Mouse (Mus musculus): ENCODE measurements around the gene Cryab.

Gene Cryab

GRCm38 (mm10) chr9:50742744-50743143 lies 8.4 kb upstream of the Cryab start:
- no peak for DNase-seq (ENCODE audit: extremely low spot score)

GRCm38 (mm10) chr9:50745806-50746205 lies 5.3 kb upstream of the Cryab start:
- no peak for DNase-seq (ENCODE audit: extremely low spot score)

GRCm38 (mm10) chr9:50746214-50746677 lies 4.9 kb upstream of the Cryab start, which contains the start of gene 2310030G06Rik:
TSS of gene 2310030G06Rik (minus strand) at chr9:50746536.
- DNase-seq (ENCODE audit: extremely low spot score), result peak; percentile 47

DNA sequence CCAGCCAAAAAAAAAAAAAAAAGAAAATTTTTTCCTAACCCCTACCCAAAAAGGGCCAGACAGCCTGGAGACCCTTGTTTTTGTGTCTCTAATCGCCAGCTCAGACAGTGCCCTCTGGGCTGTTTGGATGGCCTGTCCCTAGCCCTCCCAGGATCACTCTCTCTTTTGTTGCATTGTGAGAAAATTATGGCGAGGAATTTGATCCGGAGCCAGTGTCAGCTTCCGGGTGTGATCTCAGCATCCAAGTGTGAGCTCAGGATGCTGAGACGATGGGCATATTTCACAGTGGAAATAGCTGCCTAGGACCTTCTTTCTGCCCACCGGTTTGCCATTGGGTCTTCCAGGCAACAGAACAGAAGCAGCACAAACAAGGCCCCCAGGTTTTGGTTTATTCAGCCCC lies 419 bp upstream of the Cryab start:
- no peak for DNase-seq (ENCODE audit: extremely low spot score)

- DNase-seq (ENCODE audit: extremely low spot score), result no peak
These were observed 1.0 kb downstream of the Cryab start, which contains the start of gene Hspb2 for GRCm38 (mm10) chr9:50752054-50752602. TSS of gene Hspb2 (minus strand) at chr9:50752354.

- peak; percentile 28 for DNase-seq (ENCODE audit: extremely low spot score)
These were observed 1.9 kb downstream of the Cryab start for GRCm38 (mm10) chr9:50752784-50753615.

DNA sequence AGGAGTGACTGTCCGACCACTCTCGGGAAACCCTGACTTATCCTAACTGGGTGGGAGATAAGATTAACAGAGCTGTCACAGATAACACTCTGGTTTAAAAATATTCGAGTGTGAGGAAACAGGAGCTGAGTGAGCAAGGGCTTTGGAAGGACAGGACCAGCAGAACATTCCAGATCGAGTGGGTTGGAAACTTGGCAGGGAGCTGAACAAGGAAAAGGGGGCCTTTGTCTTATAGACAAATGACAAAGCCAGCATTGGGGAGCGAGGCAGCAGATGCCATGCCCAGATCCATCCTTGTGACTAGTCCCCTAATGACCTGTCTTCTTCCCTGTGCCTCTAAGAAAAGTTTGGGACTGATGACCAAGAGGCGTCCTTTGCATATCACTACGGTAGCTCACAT lies 2.8 kb downstream of the Cryab start:
- DNase-seq (ENCODE audit: extremely low spot score), result no peak

DNA sequence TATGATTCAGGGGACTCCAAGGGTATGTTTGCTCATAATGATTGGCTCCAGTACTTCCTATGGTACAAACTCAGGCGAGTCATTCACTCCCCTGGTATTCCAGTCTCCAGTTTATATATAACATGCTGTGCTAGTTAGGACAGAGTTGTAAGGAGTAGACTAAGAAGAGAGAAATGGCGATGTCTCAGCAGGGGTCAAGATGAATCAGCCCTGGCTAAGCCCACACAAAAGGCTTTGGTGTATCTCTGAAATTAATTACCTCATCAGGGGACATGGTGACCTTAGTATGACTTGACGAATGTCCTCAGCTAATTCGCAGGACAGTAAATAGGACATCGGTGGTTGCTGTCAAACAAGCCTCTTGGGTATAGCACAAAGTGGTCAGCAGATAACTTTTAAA lies 5.6 kb downstream of the Cryab start:
- no peak for DNase-seq (ENCODE audit: extremely low spot score)

DNA sequence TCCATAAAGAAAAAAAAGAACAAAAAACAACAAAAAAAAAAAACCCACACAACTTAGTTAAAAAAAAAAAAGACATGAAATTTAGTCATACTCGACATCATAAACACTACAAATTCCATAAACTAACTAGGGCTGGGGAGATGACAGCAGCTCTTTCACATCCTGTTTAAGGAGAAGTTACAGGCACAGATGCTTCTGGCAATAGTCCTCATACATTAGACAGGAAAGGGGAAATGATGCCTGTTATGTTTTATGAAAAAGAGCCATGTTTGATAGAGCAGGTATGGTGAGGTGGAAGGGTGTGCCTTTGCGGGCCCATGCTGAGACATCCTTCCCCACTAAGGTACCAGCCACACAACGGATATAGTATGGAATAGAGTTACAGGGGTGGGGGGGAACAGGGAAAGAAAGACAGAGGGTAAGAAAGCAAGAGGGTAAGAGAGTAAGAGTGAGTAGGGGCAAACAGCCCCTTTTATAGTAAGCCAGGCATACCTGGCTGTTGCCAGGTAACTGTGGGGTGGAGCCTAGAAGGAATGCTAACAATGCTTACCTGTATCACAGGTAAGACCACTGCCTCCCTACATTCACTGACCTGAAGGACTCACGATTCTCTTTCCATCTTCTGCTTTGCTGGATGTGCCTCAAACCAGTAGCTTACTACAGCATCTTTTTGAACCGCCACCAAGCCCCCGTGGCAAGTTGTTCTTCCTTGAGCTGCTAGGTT lies 10.6 kb downstream of the Cryab start:
- DNase-seq (ENCODE audit: extremely low spot score), result no peak

GRCm38 (mm10) chr9:50763331-50763730 lies 12.2 kb downstream of the Cryab start:
- DNase-seq (ENCODE audit: extremely low spot score), result no peak

DNA sequence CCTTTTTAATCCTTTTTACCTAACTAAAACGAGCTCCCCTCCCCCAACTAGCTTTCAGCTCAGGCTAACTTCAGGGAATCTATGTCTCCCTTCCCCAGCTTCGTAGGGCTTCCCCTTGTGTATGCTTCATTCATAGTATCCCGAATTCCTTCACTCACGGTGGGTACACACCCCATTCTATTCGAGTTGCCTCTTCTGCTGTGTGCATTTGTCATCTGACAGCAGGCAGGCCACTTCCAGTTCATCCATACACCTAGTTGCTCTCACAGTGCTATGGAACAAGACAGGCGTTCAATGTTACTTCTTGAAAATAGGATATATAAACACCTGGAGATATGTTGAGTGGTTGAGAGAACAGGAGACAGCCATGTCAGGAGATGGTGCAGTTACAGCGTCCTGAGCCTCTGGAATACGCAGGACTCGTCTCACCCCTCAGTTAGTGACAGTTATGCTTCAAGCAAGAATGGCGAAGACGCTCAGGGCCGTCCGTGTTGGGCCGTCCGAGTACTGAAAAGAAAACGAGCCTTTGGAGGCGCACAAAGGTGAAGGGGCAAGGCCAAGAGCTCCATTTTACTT lies 16.5 kb downstream of the Cryab start:
- DNase-seq (ENCODE audit: extremely low spot score), result no peak

- DNase-seq (ENCODE audit: extremely low spot score), result peak; percentile 98
These were observed 17.2 kb downstream of the Cryab start, which contains the start of gene Fdxacb1 for GRCm38 (mm10) chr9:50768107-50769002. TSS of gene Fdxacb1 (plus strand) at chr9:50768236.

GRCm38 (mm10) chr9:50770011-50770410 lies 18.9 kb downstream of the Cryab start:
- no peak for DNase-seq (ENCODE audit: extremely low spot score)

DNA sequence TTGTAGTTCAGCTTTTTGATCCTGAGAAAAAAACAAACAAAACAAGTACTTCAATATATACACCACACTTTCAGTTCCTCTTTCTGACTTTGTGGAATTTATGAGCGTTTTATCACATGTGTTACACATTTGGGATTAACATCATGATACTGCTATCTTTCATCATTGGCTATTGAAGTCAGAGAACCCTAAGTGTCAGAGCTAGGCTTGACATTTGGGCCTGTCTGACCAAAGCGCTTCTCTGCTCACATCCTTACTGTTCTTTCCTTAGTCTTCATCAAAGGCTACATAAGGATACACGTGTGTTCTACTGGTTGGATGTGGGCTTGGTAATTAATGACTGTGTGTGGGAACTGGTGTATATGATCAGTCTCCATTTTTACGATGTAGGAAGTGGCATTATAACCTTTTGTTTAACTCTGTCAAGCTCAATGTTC lies 22.9 kb downstream of the Cryab start:
- no peak for DNase-seq (ENCODE audit: extremely low spot score)

GRCm38 (mm10) chr9:50774991-50775612 lies 24.0 kb downstream of the Cryab start, which contains the start of the genes Alg9 and 1110032A03Rik:
TSS of gene Alg9 (plus strand) at chr9:50775019.
TSS of gene 1110032A03Rik (minus strand) at chr9:50775520.
- DNase-seq (ENCODE audit: extremely low spot score), result peak; percentile 89

- DNase-seq (ENCODE audit: extremely low spot score), result no peak
These were observed 24.6 kb downstream of the Cryab start for GRCm38 (mm10) chr9:50775662-50776126.

DNA sequence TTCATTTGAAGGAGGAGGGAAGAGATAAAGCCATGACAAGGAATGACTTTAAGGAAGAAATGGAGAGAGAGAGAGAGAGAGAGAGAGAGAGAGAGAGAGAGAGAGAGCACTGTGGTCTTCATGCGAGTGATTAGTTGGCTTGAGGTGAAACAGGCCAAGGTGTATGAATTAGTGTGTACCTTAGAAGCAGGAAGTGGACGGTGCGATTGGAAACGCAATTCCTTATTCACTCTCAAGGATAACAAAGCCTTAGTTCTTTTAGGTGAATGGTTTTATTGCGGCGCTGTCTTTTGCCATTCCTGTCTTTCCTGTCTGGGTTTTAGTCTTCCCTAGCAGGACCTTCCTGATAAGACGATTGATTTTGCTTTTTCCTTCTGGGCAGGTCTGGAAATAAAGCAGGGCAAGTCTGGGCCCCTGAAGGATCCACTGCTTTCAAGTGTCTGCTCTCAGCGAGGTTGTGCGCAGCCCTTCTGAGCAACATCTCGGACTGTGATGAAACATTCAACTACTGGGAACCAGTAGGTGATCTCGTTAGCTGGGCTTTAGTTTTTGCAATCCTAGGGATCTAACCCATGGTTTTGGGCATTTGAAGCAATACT lies 25.1 kb downstream of the Cryab start:
- DNase-seq (ENCODE audit: extremely low spot score), result no peak

DNA sequence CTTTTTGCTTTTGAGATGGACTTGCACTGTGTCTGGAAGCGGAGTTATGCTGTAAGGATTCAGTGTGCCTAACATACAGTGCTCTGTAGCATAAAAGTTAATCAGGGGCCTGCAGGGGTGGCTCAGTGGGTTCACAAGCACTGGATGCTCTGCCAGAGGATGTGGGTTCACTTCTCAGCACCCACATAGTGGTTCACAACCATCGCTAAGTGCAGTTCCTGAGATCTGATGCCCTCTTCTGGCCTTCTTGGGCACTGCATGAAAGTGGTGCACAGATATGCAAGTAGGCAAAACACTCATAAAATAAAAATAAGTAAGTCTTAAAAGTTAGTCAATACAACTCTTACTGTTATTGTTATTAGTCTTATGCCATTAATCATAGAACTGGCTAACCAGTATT lies 31.0 kb downstream of the Cryab start:
- DNase-seq (ENCODE audit: extremely low spot score), result peak; percentile 36

- no peak for DNase-seq (ENCODE audit: extremely low spot score)
These were observed 44.1 kb downstream of the Cryab start for GRCm38 (mm10) chr9:50795266-50795665.

- no peak for DNase-seq (ENCODE audit: extremely low spot score)
These were observed 45.7 kb downstream of the Cryab start for GRCm38 (mm10) chr9:50796776-50797175.
